Mouse (Mus musculus) hindbrain, embryonic 14.5 days (tissue): ENCODE results near the gene Ctxn1. TPM values are rescaled to one million over a fixed set of nuclear protein-coding genes. Genes with fewer than 3 reads are reported as not detected.

Experiments used
- ATAC-seq: fragments of 200-750 bp; cut with Nextera tagmentation; 2 replicates; pipeline ENCODE4 v1.8.0; 2017; ENCODE audit warnings: moderate number of reproducible peaks, mild to moderate bottlenecking, moderate TSS enrichment, moderate library complexity; ENCODE audit not compliant: low FRiP score
- DNase-seq: peaks from one replicate; pipeline ENCODE4 v3.0.0-alpha.2; 2015; ENCODE audit warnings: low spot score
- H3K27ac ChIP-seq: fragments of 300-500 bp; sonication (generic); 2 replicates; pipeline ENCODE4 v1.5.1; 2014; ENCODE audit warnings: mild to moderate bottlenecking, moderate library complexity
- H3K27me3 ChIP-seq: fragments of 300-500 bp; sonication (generic); 2 replicates; pipeline ENCODE4 v1.6.1; 2014; ENCODE audit warnings: mild to moderate bottlenecking, low read length, mixed read lengths; ENCODE audit not compliant: control insufficient read depth, insufficient read depth
- H3K36me3 ChIP-seq: fragments of 300-500 bp; sonication (generic); replicated peaks from 2 replicates; pipeline ENCODE4 v1.6.1; 2014; ENCODE audit not compliant: control insufficient read depth, insufficient read depth
- H3K4me1 ChIP-seq: fragments of 300-500 bp; sonication (generic); replicated peaks from 2 replicates; pipeline ENCODE4 v1.6.1; 2014; ENCODE audit warnings: antibody characterized with exemption, low read length, mixed read lengths; ENCODE audit not compliant: control insufficient read depth, insufficient read depth
- H3K4me2 ChIP-seq: fragments of 300-500 bp; sonication (generic); replicated peaks from 2 replicates; pipeline ENCODE4 v1.6.1; 2014; ENCODE audit warnings: mild to moderate bottlenecking, moderate library complexity
- H3K4me3 ChIP-seq: fragments of 300-500 bp; sonication (generic); replicated peaks from 2 replicates; pipeline ENCODE4 v1.5.1; 2014; ENCODE audit warnings: mild to moderate bottlenecking, low read length
- H3K9ac ChIP-seq: fragments of 300-500 bp; sonication (generic); 2 replicates; pipeline ENCODE4 v1.6.1; 2014
- H3K9me3 ChIP-seq: fragments of 300-500 bp; sonication (generic); 2 replicates; pipeline ENCODE4 v1.6.1; 2016; ENCODE audit warnings: low read length; ENCODE audit not compliant: control insufficient read depth
- WGBS: fragments of 180-500 bp; shearing (Covaris S2); extraction: QIAGEN DNeasy Blood & Tissue Kit; methylation state at CpG from one replicate; pipeline ENCODE4 v1.1.7; 2014; 5-methylcytosine and 5-hydroxymethylcytosine counted together
- polyA plus RNA-seq: library from polyadenylated mRNA; unstranded; fragments of >200 nt; fragmentation: Nextera tagmentation; extraction: Ambion mirVana; gene quantifications from 2 replicates; pipeline ENCODE4 v1.2.1, GENCODE M21; 2014

Ctxn1 gene
- 219 and 235 TPM in 2 replicates for polyA plus RNA-seq

GRCm38 (mm10) chr8:4259125-4259804 lies at the start of gene Ctxn1:
Ctxn1 (minus strand) TSS chr8:4259274.
- Histone ChIP-seq H3K9me3 (no peaks in the 10 kb centered on the region), H3K4me2 (peak within 1 kb of the TSS; percentile 61), H3K4me1 (peaks cover 19% of the 10 kb centered on the region), H3K27ac (peak within 1 kb of the TSS; percentile 88), H3K9ac (peak within 1 kb of the TSS; percentile 75), H3K36me3 (peaks cover 74% of the 10 kb centered on the region), H3K4me3 (peak within 1 kb of the TSS; percentile 53), H3K27me3 (no peaks in the 10 kb centered on the region)
- ATAC-seq: peak; percentile 88
- 7% methylated on average over 28 of the region's 33 CpGs for WGBS
- DNase-seq: peak; percentile 91

- no peaks in the 10 kb centered on the region for H3K9me3 ChIP-seq
- H3K27ac ChIP-seq: no peak overlapping the region
- H3K9ac ChIP-seq: no peak overlapping the region
- H3K4me2 ChIP-seq: no peak overlapping the region
- H3K4me3 ChIP-seq: no peak overlapping the region
- no peaks in the 10 kb centered on the region for H3K4me1 ChIP-seq
- peaks cover 97% of the 10 kb centered on the region for H3K36me3 ChIP-seq
- no peaks in the 10 kb centered on the region for H3K27me3 ChIP-seq
- DNase-seq (no peak), ATAC-seq (no peak)
- WGBS: 95% methylated on average over 2 of the region's 2 CpGs
These were observed 46.8 kb upstream of the Ctxn1 start for GRCm38 (mm10) chr8:4305838-4306237.

DNA sequence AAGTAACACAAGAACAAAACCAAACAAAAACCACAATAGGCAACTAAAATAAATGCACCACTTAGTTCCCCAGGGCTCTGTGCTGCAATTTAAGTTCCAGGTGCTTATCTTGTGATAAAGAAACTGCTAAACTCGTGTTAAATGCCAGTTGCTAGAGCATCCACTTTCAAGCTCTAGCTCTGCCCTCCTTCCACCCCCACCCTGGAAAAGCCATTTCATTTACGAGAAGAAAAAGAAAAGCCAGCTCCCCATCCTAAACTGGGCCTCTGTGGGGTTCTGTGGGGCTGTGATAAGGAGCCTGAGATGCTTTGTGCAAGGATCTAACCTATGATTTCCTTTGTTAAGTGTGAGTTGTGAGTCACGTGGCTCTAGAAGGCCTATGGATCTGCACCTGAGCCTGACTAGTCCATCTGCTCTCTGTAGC lies 45.1 kb upstream of the Ctxn1 start:
- no peak overlapping the region for H3K9ac ChIP-seq
- WGBS: 81% methylated on average over 3 of the region's 3 CpGs
- no peak overlapping the region for H3K4me2 ChIP-seq
- no peaks in the 10 kb centered on the region for H3K9me3 ChIP-seq
- H3K36me3 ChIP-seq: peaks cover 95% of the 10 kb centered on the region
- no peak overlapping the region for H3K4me3 ChIP-seq
- ATAC-seq (no peak), DNase-seq (no peak)
- H3K27me3 ChIP-seq: no peaks in the 10 kb centered on the region
- no peaks in the 10 kb centered on the region for H3K4me1 ChIP-seq
- no peak overlapping the region for H3K27ac ChIP-seq

GRCm38 (mm10) chr8:4297822-4298221 lies 38.7 kb upstream of the Ctxn1 start:
- 97% methylated on average over 4 of the region's 4 CpGs for WGBS
- no peaks in the 10 kb centered on the region for H3K9me3 ChIP-seq
- H3K9ac ChIP-seq: no peak overlapping the region
- no peak for DNase-seq
- H3K27ac ChIP-seq: no peak overlapping the region
- peaks cover 97% of the 10 kb centered on the region for H3K36me3 ChIP-seq
- H3K4me1 ChIP-seq: no peaks in the 10 kb centered on the region
- H3K27me3 ChIP-seq: no peaks in the 10 kb centered on the region
- H3K4me2 ChIP-seq: no peak overlapping the region
- no peak overlapping the region for H3K4me3 ChIP-seq
- ATAC-seq: no peak

DNA sequence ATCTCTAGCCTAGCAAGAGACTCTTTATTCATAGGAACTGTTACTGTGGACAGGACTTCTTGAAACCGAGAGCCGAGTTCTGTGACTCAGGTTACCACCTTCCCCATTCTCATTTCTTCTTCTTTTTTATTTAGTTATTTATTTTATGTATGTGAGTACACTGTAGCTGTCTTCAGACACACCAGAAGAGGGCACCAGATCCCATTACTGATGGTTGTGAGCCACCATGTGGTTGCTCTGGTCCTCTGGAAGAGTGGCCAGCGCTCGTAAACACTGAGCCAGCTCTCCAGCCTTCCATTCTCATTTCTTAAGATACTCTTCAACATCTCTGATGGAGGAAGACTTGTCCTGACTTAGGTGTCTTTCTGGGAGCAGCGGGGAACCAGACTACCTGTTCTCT lies 33.7 kb upstream of the Ctxn1 start:
- H3K36me3 ChIP-seq: peaks cover 95% of the 10 kb centered on the region
- H3K4me1 ChIP-seq: no peaks in the 10 kb centered on the region
- no peaks in the 10 kb centered on the region for H3K27me3 ChIP-seq
- H3K4me2 ChIP-seq: no peak overlapping the region
- H3K9ac ChIP-seq: no peak overlapping the region
- no peaks in the 10 kb centered on the region for H3K9me3 ChIP-seq
- H3K27ac ChIP-seq: no peak overlapping the region
- WGBS: 92% methylated on average over 5 of the region's 5 CpGs
- no peak for ATAC-seq
- no peak for DNase-seq
- no peak overlapping the region for H3K4me3 ChIP-seq

DNA sequence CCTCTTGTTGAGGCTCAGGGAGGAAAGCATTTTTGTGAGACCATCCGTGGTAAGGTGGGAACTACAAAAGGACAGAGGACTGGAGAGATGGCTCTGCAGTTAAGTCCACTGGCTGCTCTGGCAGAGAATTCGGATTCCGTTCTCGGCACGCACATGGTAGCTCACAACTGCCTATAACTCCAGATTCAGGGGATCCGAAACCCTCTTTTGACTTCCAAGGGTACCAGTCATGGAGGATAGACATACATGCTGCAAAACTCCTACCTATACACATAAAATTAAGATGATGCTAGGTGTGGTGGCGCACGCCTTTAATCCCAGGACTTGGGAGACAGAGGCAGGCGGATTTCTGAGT lies 17.0 kb upstream of the Ctxn1 start:
- Histone ChIP-seq H3K9me3 (no peaks in the 10 kb centered on the region), H3K4me2 (peak overlapping the region; percentile 68), H3K27me3 (no peaks in the 10 kb centered on the region), H3K27ac (peak overlapping the region; percentile 81), H3K4me1 (peaks cover 5% of the 10 kb centered on the region), H3K36me3 (peaks cover 24% of the 10 kb centered on the region; the same call in 1 of the 2 replicates), H3K9ac (peak overlapping the region; percentile 77), H3K4me3 (peak overlapping the region; percentile 77)
- 31% methylated on average over 9 of the region's 9 CpGs for WGBS
- ATAC-seq: no peak
- no peak for DNase-seq

- Histone ChIP-seq H3K9ac (peak within 1 kb of the TSS; percentile 77), H3K4me1 (peaks cover 5% of the 10 kb centered on the region), H3K9me3 (no peaks in the 10 kb centered on the region), H3K4me2 (peak within 1 kb of the TSS; percentile 68), H3K36me3 (peaks cover 29% of the 10 kb centered on the region; the same call in 1 of the 2 replicates), H3K27me3 (no peaks in the 10 kb centered on the region), H3K27ac (peak within 1 kb of the TSS; percentile 81), H3K4me3 (peak within 1 kb of the TSS; percentile 77)
- peak; percentile 99 for DNase-seq
- WGBS: 1% methylated on average over 39 of the region's 39 CpGs
- ATAC-seq: peak; percentile 98
These were observed 16.4 kb upstream of the Ctxn1 start, which contains the start of gene Timm44 for GRCm38 (mm10) chr8:4275275-4276110. Timm44 (minus strand) TSS chr8:4275913.

DNA sequence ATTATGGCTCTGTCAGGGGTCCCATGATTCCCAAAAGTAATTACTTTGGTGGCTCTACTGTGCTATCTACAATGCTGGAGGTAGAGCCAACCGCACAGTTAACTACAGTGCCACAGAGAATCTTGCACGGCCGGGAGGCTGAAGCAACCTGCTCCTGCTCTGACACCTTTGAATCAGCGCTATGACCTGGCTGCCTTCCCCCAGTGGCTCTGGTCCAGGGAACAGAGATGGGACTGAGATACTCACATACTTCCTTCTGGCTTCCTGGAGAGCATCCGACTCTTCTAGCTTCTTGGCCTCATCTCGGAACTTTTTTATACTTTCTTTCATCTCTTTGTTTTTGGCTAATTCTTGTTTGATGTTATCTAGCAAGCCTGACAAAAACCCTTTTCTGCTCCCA lies 10.5 kb upstream of the Ctxn1 start:
- WGBS: 89% methylated on average over 6 of the region's 6 CpGs

DNA sequence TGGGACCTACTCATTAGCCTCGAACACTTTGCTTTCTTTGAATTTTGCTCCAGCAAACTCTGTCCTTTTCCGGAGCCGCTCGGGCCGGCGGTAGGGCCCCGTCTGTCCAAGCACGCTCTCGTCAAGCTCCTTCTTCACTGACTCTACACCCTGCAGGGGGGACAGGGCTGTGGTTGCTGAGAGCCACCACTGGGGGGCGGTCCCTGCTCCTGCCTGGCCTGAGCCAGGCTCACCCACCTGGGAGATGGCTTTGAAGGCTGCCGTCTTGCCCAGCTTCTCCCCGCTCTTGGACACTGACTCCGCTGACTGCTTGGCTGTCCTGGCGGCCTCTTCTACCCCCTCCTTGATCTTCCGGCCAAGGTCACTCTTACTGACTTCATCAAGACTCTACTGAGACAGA lies 8.6 kb upstream of the Ctxn1 start:
- no peak overlapping the region for H3K9ac ChIP-seq
- DNase-seq: no peak
- H3K9me3 ChIP-seq: no peaks in the 10 kb centered on the region
- H3K4me2 ChIP-seq: no peak overlapping the region
- H3K27me3 ChIP-seq: no peaks in the 10 kb centered on the region
- ATAC-seq: no peak
- H3K4me1 ChIP-seq: no peaks in the 10 kb centered on the region
- peaks cover 94% of the 10 kb centered on the region for H3K36me3 ChIP-seq
- no peak overlapping the region for H3K4me3 ChIP-seq
- WGBS: 77% methylated on average over 15 of the region's 15 CpGs
- H3K27ac ChIP-seq: no peak overlapping the region

More for the DNA sequence above, 10.5 kb upstream of the Ctxn1 start:
- Histone ChIP-seq H3K27me3 (no peaks in the 10 kb centered on the region), H3K4me1 (no peaks in the 10 kb centered on the region), H3K27ac (no peak overlapping the region), H3K4me2 (no peak overlapping the region), H3K9me3 (no peaks in the 10 kb centered on the region), H3K4me3 (no peak overlapping the region), H3K9ac (no peak overlapping the region), H3K36me3 (peaks cover 87% of the 10 kb centered on the region)
- no peak for DNase-seq
- no peak for ATAC-seq
